Mouse (Mus musculus): ENCODE measurements around the gene Ptgdr2.

GRCm38 (mm10) chr19:10948416-10948815 is 11.5 kb downstream of the Ptgdr2 start:
- no peak for TF ChIP-seq CTCF (IDR thresholded peaks at IDR 0.05; ENCODE audit: borderline replicate concordance, insufficient read depth, low read length)
- no peak for TF ChIP-seq POLR2A (IDR thresholded peaks at IDR 0.05; ENCODE audit: low read depth, low read length)
